ENCODE assay signal across 21 mouse cellular contexts in the genomic region with DNA sequence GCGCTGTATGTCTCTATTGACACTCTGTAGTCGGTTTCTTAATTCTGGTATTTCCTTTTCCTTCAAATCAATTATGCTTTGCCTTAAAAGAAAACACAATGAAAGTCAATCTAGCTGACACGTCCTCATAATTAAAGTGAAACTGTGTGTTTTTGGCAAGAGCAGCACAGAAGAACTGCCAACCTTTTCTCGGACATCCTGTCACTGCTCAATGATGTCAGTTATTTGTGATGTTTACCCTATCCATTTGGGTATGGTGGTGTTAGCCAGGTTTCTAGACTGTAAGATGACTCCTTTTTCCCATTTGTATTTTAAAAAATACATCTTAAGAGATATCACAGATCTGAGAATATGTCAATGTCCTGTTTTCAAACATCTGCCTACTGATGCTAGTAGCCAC. TPM values are rescaled to one million over a fixed set of nuclear protein-coding genes. Genes with fewer than 3 reads are reported as not detected.
"Had no signal": no experiment of that assay in that cellular context is flagged by ENCODE, and none has a peak within 500 bp of the region (broad histone marks: within the 10 kb centered on the region; RNA-seq: fewer than 3 reads in every experiment).

No protein-coding gene starts in this region.

- H3K4me1 ChIP-seq: limb, embryonic 12.5 days; liver, embryonic 13.5 days; midbrain, embryonic 10.5 days; neural tube, embryonic 15.5 days had no signal

- DNase-seq: layer of hippocampus, adult 9-11 months; liver; liver, embryonic 13.5 days; liver, postnatal 0 days; midbrain, embryonic 14.5 days; right cerebral cortex, adult 18-20 months; right cerebral cortex, postnatal 25 days; thymus, postnatal 36 days had no signal

- H3K27ac ChIP-seq: limb, embryonic 12.5 days; liver, embryonic 13.5 days; midbrain, embryonic 10.5 days; neural tube, embryonic 15.5 days had no signal

- H3K4me3 ChIP-seq: limb, embryonic 12.5 days; liver, embryonic 13.5 days; midbrain, embryonic 10.5 days; myocyte; neural tube, embryonic 15.5 days had no signal

RNA-seq across cellular contexts. Expression of a gene that starts 40.5 kb away (rescaled TPM):
- total RNA-seq: layer of hippocampus, adult 18-20 months; left cerebral cortex, postnatal 36 days; megakaryocyte, adult 5-6 weeks had no signal
- polyA plus RNA-seq: intestine, embryonic 16.5 days; kidney, embryonic 14.5 days; limb, embryonic 12.5 days; liver, embryonic 13.5 days; liver, postnatal 0 days; lung, embryonic 16.5 days; midbrain, embryonic 10.5 days; midbrain, embryonic 14.5 days; myocyte; neural tube, embryonic 11.5 days; neural tube, embryonic 15.5 days; small intestine, adult 2 months; stomach, embryonic 16.5 days had no signal

RNA-seq across cellular contexts. Expression of a gene that starts 45.6 kb away (rescaled TPM):
- total RNA-seq: layer of hippocampus, adult 18-20 months; left cerebral cortex, postnatal 36 days had no signal
- polyA plus RNA-seq: intestine, embryonic 16.5 days; kidney, embryonic 14.5 days; limb, embryonic 12.5 days; liver, embryonic 13.5 days; liver, postnatal 0 days; lung, embryonic 16.5 days; midbrain, embryonic 10.5 days; midbrain, embryonic 14.5 days; myocyte; neural tube, embryonic 11.5 days; neural tube, embryonic 15.5 days; stomach, embryonic 16.5 days had no signal
